In the genomic region with DNA sequence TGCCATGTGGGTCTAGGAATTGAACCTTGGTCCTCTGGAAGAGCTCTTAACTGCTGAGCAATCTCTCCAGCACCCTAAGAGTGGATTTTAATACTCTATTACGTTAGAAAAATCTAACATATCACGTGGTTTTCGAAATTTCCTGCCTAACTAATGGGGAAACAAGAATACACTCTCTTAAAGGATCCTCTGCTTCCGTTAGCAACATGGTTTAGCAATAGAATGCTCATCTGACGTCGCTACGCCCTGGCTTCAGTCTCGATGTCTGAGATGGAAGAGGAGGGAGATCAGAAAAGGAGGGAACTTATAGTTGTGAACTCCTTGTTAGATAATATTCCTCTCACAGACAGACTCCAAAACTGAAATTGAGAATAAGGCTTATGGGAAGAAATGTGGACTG, we compare ENCODE assay signal across 25 mouse cellular contexts.
"Had no signal": no experiment of that assay in that cellular context is flagged by ENCODE, and none has a peak within 500 bp of the region (broad histone marks: within the 10 kb centered on the region; RNA-seq: fewer than 3 reads in every experiment).

No protein-coding gene starts in this region.

- H3K9me3 ChIP-seq: heart, embryonic 10.5 days; heart, embryonic 12.5 days; hindbrain, embryonic 10.5 days; hindbrain, embryonic 13.5 days; hindbrain, embryonic 15.5 days; kidney, embryonic 15.5 days; limb, embryonic 13.5 days; limb, embryonic 15.5 days; liver, embryonic 12.5 days had no signal

- H3K4me3 ChIP-seq: heart, embryonic 10.5 days; heart, embryonic 12.5 days; hindbrain, embryonic 10.5 days; hindbrain, embryonic 13.5 days; hindbrain, embryonic 15.5 days; kidney, embryonic 15.5 days; limb, embryonic 13.5 days; limb, embryonic 15.5 days; liver, embryonic 12.5 days had no signal

- H3K27me3 ChIP-seq: heart, embryonic 12.5 days; hindbrain, embryonic 13.5 days; hindbrain, embryonic 15.5 days; kidney, embryonic 15.5 days; limb, embryonic 13.5 days; limb, embryonic 15.5 days; liver, embryonic 12.5 days had no signal

- DNase-seq: gastrocnemius, postnatal 14 days; gastrocnemius, postnatal 36 days; heart, adult 18-20 months; heart, postnatal 10 days; heart, postnatal 4 days; kidney, adult 11 months; kidney, adult 2 months; kidney, adult 9 months; kidney, postnatal 14 days; kidney, postnatal 36 days; layer of hippocampus, adult 9-11 months; layer of hippocampus, postnatal 36 days; left cerebral cortex, postnatal 4 days had no signal

- ATAC-seq: hindbrain, postnatal 0 days; intestine, embryonic 16.5 days; liver, embryonic 12.5 days had no signal

- H3K4me2 ChIP-seq: heart, embryonic 12.5 days; hindbrain, embryonic 13.5 days; hindbrain, embryonic 15.5 days; kidney, embryonic 15.5 days; limb, embryonic 13.5 days; limb, embryonic 15.5 days; liver, embryonic 12.5 days had no signal

- H3K27ac ChIP-seq: heart, embryonic 10.5 days; hindbrain, embryonic 10.5 days; hindbrain, embryonic 13.5 days; hindbrain, embryonic 15.5 days; hindbrain, postnatal 0 days; kidney, embryonic 15.5 days; kidney, postnatal 0 days; limb, embryonic 13.5 days; limb, embryonic 15.5 days; liver, embryonic 12.5 days had no signal

- H3K9ac ChIP-seq: heart, embryonic 12.5 days; hindbrain, embryonic 13.5 days; hindbrain, embryonic 15.5 days; kidney, embryonic 15.5 days; limb, embryonic 13.5 days; limb, embryonic 15.5 days; liver, embryonic 12.5 days had no signal
